Mouse (Mus musculus): Measurements from ENCODE around the gene Trmt1. TPM values are rescaled to one million over a fixed set of nuclear protein-coding genes. Genes with fewer than 3 reads are reported as not detected.
A peak's percentile ranks its signal among the peaks of the same experiment; 100 is the strongest.

The Trmt1 gene
- polyA plus RNA-seq, 1 experiment from 2014 or later = 62.0 TPM

GRCm38 (mm10) chr8:84650213-84650612, 35.9 kb upstream of the Trmt1 start:
- WGBS (ENCODE audit: insufficient replicate concordance) = 64% methylated on average over 3 of the region's 3 CpGs
- no peak for ATAC-seq
- H3K27ac ChIP-seq = no peak overlapping the region
- no peak overlapping the region for H3K9ac ChIP-seq
- no peaks in the 10 kb centered on the region for H3K9me3 ChIP-seq (replicated peaks)
- H3K4me1 ChIP-seq = peaks cover 28% of the 10 kb centered on the region
- H3K27me3 ChIP-seq (replicated peaks) = peaks cover 10% of the 10 kb centered on the region; the same call in 1 of the 2 replicates
- no peaks in the 10 kb centered on the region for H3K36me3 ChIP-seq
- no peak overlapping the region for H3K4me2 ChIP-seq
- no peak overlapping the region for H3K4me3 ChIP-seq

- ATAC-seq = no peak
- 60% methylated on average over 9 of the region's 9 CpGs for WGBS (ENCODE audit: insufficient replicate concordance)
- no peak overlapping the region for H3K4me2 ChIP-seq
- H3K9ac ChIP-seq = no peak overlapping the region
- H3K9me3 ChIP-seq (replicated peaks) = no peaks in the 10 kb centered on the region
- H3K27ac ChIP-seq = no peak overlapping the region
- no peaks in the 10 kb centered on the region for H3K36me3 ChIP-seq
- H3K4me1 ChIP-seq = peaks cover 44% of the 10 kb centered on the region
- no peak overlapping the region for H3K4me3 ChIP-seq
- H3K27me3 ChIP-seq (replicated peaks) = peaks cover 17% of the 10 kb centered on the region
These were observed 32.9 kb upstream of the Trmt1 start for GRCm38 (mm10) chr8:84653092-84653631.

GRCm38 (mm10) chr8:84654597-84654996, 31.5 kb upstream of the Trmt1 start:
- no peak for ATAC-seq
- WGBS (ENCODE audit: insufficient replicate concordance) = 43% methylated on average over 4 of the region's 4 CpGs
- Histone ChIP-seq H3K9ac (no peak overlapping the region), H3K27me3 (replicated peaks) (peaks cover 17% of the 10 kb centered on the region), H3K36me3 (no peaks in the 10 kb centered on the region), H3K9me3 (replicated peaks) (no peaks in the 10 kb centered on the region), H3K4me1 (peaks cover 55% of the 10 kb centered on the region), H3K4me2 (no peak overlapping the region), H3K27ac (no peak overlapping the region), H3K4me3 (no peak overlapping the region)

- 7% methylated on average over 15 of the region's 15 CpGs for WGBS (ENCODE audit: insufficient replicate concordance)
These were observed 30.5 kb upstream of the Trmt1 start for GRCm38 (mm10) chr8:84655336-84656190.

DNA sequence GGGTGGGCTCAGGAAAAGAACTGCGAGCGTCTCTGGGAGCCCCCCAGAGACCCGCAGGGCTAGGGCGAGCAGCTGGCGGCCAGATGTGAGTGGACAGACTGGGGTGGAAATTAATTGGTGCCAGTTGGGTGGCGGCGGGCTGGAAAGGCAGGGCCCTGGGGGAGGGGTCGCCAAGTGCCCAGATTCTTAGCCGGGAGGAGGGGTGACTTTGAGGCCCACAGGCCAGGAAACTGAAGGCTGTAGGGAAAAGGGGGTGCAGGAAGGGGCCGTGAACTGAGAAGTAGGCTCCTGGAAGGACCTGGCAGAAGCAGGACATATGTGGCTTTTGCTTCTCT, 29.9 kb upstream of the Trmt1 start:
- no peak for ATAC-seq
- Histone ChIP-seq H3K27me3 (replicated peaks) (peaks cover 17% of the 10 kb centered on the region), H3K4me3 (peak overlapping the region; percentile 53), H3K36me3 (no peaks in the 10 kb centered on the region), H3K27ac (peak overlapping the region; percentile 81), H3K4me2 (peak overlapping the region; percentile 88), H3K4me1 (peaks cover 70% of the 10 kb centered on the region), H3K9ac (peak overlapping the region; percentile 69), H3K9me3 (replicated peaks) (no peaks in the 10 kb centered on the region)
- WGBS (ENCODE audit: insufficient replicate concordance) = 5% methylated on average over 10 of the region's 10 CpGs

More at GRCm38 (mm10) chr8:84655336-84656190, 30.5 kb upstream of the Trmt1 start:
- peak overlapping the region; percentile 53 for H3K4me3 ChIP-seq
- H3K4me1 ChIP-seq = peaks cover 64% of the 10 kb centered on the region
- H3K27me3 ChIP-seq (replicated peaks) = peaks cover 17% of the 10 kb centered on the region
- peak overlapping the region; percentile 81 for H3K27ac ChIP-seq
- no peaks in the 10 kb centered on the region for H3K9me3 ChIP-seq (replicated peaks)
- H3K36me3 ChIP-seq = no peaks in the 10 kb centered on the region
- peak; percentile 20; the same call in 1 of the 2 replicates for ATAC-seq
- peak overlapping the region; percentile 69 for H3K9ac ChIP-seq
- peak overlapping the region; percentile 88 for H3K4me2 ChIP-seq

GRCm38 (mm10) chr8:84656641-84657126, 29.4 kb upstream of the Trmt1 start:
- Histone ChIP-seq H3K4me1 (peaks cover 75% of the 10 kb centered on the region), H3K9ac (peak overlapping the region; percentile 69)
- WGBS (ENCODE audit: insufficient replicate concordance) = 2% methylated on average over 23 of the region's 23 CpGs

DNA sequence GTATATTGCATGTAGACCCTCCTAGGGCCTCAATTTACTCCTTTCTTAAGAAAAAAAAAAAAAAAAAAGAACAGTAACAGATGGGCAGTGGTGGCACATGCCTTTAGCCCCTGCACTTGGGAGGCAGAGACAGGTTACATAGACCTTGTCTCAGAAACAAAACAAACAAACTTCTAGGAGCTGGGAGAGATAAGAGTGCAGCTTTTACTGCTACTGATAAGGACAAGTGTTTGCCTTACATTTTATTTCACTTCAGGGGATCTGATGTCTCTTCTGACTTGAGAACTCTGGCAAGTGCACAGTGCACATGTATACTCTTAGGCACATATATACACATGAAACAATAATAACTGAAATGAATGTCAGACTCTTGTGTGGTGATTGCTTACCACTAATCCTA, 28.9 kb upstream of the Trmt1 start:
- Histone ChIP-seq H3K4me1 (peaks cover 79% of the 10 kb centered on the region), H3K4me3 (peak overlapping the region; percentile 53), H3K9ac (peak overlapping the region; percentile 69), H3K27ac (peak overlapping the region; percentile 81), H3K4me2 (peak overlapping the region; percentile 88), H3K36me3 (no peaks in the 10 kb centered on the region), H3K27me3 (replicated peaks) (peaks cover 17% of the 10 kb centered on the region), H3K9me3 (replicated peaks) (no peaks in the 10 kb centered on the region)
- no peak for ATAC-seq

More at GRCm38 (mm10) chr8:84656641-84657126, 29.4 kb upstream of the Trmt1 start:
- no peaks in the 10 kb centered on the region for H3K9me3 ChIP-seq (replicated peaks)
- peak overlapping the region; percentile 81 for H3K27ac ChIP-seq
- ATAC-seq = peak; percentile 72
- H3K36me3 ChIP-seq = no peaks in the 10 kb centered on the region
- peak overlapping the region; percentile 88 for H3K4me2 ChIP-seq
- H3K27me3 ChIP-seq (replicated peaks) = peaks cover 17% of the 10 kb centered on the region
- peak overlapping the region; percentile 53 for H3K4me3 ChIP-seq

DNA sequence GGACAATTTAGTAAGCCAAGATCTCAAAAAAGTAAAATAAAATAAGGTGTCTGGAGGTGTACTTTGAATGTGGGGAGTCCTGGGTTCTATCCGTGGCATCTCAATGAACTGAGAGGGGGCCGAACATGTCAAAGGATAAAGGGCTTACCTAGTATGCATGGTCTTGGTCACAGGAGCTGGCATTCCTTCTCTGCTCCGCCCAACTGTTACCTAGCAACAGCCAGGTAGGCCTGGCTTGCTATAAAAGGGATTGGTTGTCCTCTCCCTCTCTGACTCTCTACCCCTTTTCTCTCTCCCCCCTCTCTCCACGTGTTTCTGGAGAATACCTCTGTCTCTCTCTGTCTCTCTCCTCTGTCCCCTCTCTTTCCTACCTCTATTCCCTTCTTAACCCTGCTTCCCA, 28.4 kb upstream of the Trmt1 start:
- Histone ChIP-seq H3K4me2 (peak overlapping the region; percentile 88), H3K9ac (peak overlapping the region; percentile 69; the same call in 1 of the 2 replicates)

GRCm38 (mm10) chr8:84658951-84659350, 27.2 kb upstream of the Trmt1 start:
- 21% methylated on average over 1 of the region's 1 CpGs for WGBS (ENCODE audit: insufficient replicate concordance)
- no peak overlapping the region for H3K9ac ChIP-seq
- H3K27me3 ChIP-seq (replicated peaks) = peaks cover 17% of the 10 kb centered on the region
- H3K36me3 ChIP-seq = no peaks in the 10 kb centered on the region
- peaks cover 85% of the 10 kb centered on the region for H3K4me1 ChIP-seq
- H3K4me3 ChIP-seq = no peak overlapping the region
- no peak for ATAC-seq
- no peaks in the 10 kb centered on the region for H3K9me3 ChIP-seq (replicated peaks)
- peak overlapping the region; percentile 98; the same call in 1 of the 2 replicates for H3K27ac ChIP-seq
- H3K4me2 ChIP-seq = no peak overlapping the region

More for the DNA sequence above, 28.4 kb upstream of the Trmt1 start:
- Histone ChIP-seq H3K27ac (peak overlapping the region; percentile 81), H3K36me3 (no peaks in the 10 kb centered on the region), H3K9me3 (replicated peaks) (no peaks in the 10 kb centered on the region), H3K27me3 (replicated peaks) (peaks cover 17% of the 10 kb centered on the region), H3K4me3 (no peak overlapping the region), H3K4me1 (peaks cover 82% of the 10 kb centered on the region)
- ATAC-seq = no peak
- WGBS (ENCODE audit: insufficient replicate concordance) = 69% methylated on average over 4 of the region's 4 CpGs

DNA sequence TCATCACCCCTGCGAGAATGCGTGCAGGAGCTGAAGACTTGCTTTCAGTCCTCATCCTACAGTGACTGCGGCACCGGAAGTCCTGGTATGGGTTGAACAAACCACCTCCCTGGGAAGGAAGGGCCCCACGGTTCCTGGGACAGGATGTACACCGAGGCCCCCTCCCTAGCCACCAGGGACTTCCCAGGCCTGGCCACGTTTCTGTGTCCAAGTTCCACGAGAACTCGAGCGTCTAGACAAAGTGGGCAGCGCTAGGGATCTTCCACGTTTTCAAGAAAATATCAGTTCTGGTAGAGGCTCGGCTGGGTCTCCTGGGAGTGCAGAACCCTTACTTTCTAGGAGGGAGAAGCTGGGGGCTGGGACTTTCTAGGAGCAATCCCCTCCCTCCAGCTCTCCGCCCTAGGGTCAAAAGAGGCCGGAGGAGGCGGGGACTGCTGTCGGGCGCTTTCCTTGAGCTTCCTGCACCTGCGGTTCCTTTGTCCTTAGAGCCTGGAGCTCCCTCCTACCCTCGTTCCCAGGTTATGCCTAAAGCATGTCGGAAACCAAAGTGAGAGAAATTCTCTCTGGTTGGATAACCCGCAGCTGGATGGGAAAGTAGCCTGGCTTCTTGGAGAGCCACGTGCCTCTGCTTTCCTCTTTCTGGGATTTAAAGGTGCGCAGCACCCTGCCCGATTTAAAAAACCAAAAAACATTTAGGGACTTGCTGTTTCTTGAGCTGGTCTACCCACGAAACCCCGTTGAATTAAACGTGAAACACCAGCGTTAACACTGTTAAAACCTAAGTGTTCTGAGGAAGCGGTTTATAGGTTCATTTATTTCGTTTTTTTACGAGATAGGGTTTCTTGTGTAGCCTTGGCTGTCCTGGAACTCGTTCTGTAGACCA, 25.9 kb upstream of the Trmt1 start:
- H3K27ac ChIP-seq = peak overlapping the region; percentile 98
- peaks cover 11% of the 10 kb centered on the region for H3K27me3 ChIP-seq (replicated peaks)
- peak overlapping the region; percentile 98 for H3K4me2 ChIP-seq
- 3% methylated on average over 33 of the region's 33 CpGs for WGBS (ENCODE audit: insufficient replicate concordance)
- no peaks in the 10 kb centered on the region for H3K36me3 ChIP-seq
- no peaks in the 10 kb centered on the region for H3K9me3 ChIP-seq (replicated peaks)
- H3K4me1 ChIP-seq = peaks cover 78% of the 10 kb centered on the region
- H3K4me3 ChIP-seq = peak overlapping the region; percentile 75
- no peak for ATAC-seq
- peak overlapping the region; percentile 92 for H3K9ac ChIP-seq

- Histone ChIP-seq H3K9me3 (replicated peaks) (no peaks in the 10 kb centered on the region), H3K27me3 (replicated peaks) (peaks cover 3% of the 10 kb centered on the region), H3K9ac (peak overlapping the region; percentile 92), H3K36me3 (no peaks in the 10 kb centered on the region), H3K4me3 (peak overlapping the region; percentile 75), H3K27ac (peak overlapping the region; percentile 98), H3K4me2 (peak overlapping the region; percentile 98), H3K4me1 (peaks cover 78% of the 10 kb centered on the region)
- ATAC-seq = no peak
- 1% methylated on average over 20 of the region's 20 CpGs for WGBS (ENCODE audit: insufficient replicate concordance)
These were observed 25.2 kb upstream of the Trmt1 start for GRCm38 (mm10) chr8:84660819-84661457.

All from liver, embryonic 12.5 days (tissue).